Mouse (Mus musculus): ENCODE results near the gene Srgap1. TPM values are rescaled to one million over a fixed set of nuclear protein-coding genes. Genes with fewer than 3 reads are reported as not detected.
A peak's percentile ranks its signal among the peaks of the same experiment; 100 is the strongest.

Gene Srgap1
- polyA plus RNA-seq, 1 experiment from 2014 or later = 1.3 TPM

GRCm38 (mm10) chr10:122044926-122045325 is 2.2 kb downstream of the Srgap1 start:
- ATAC-seq (ENCODE audit: insufficient read depth) = no peak
- Histone ChIP-seq H3K4me3 (replicated peaks) (no peak overlapping the region), H3K4me1 (replicated peaks) (no peaks in the 10 kb centered on the region; the same call in 1 of the 2 replicates), H3K4me2 (no peak overlapping the region), H3K27me3 (peaks cover 37% of the 10 kb centered on the region), H3K9me3 (replicated peaks) (no peaks in the 10 kb centered on the region), H3K9ac (no peak overlapping the region), H3K27ac (replicated peaks) (no peak overlapping the region), H3K36me3 (replicated peaks) (no peaks in the 10 kb centered on the region)
- whole genome bisulfite sequencing (ENCODE audit: insufficient replicate concordance) = 51% methylated on average over 4 of the region's 4 CpGs

GRCm38 (mm10) chr10:122040372-122040771 is 6.7 kb downstream of the Srgap1 start:
- Histone ChIP-seq H3K27me3 (peaks cover 5% of the 10 kb centered on the region; the same call in 1 of the 2 replicates), H3K4me2 (no peak overlapping the region), H3K27ac (replicated peaks) (no peak overlapping the region), H3K4me3 (replicated peaks) (no peak overlapping the region), H3K4me1 (replicated peaks) (no peaks in the 10 kb centered on the region), H3K36me3 (replicated peaks) (no peaks in the 10 kb centered on the region), H3K9me3 (replicated peaks) (no peaks in the 10 kb centered on the region), H3K9ac (no peak overlapping the region)
- ATAC-seq (ENCODE audit: insufficient read depth) = no peak
- WGBS (ENCODE audit: insufficient replicate concordance) = 37% methylated on average over 4 of the region's 4 CpGs

- WGBS (ENCODE audit: insufficient replicate concordance) = 50% methylated on average over 4 of the region's 4 CpGs
- H3K27me3 ChIP-seq = no peaks in the 10 kb centered on the region
- H3K27ac ChIP-seq (replicated peaks) = no peak overlapping the region
- no peaks in the 10 kb centered on the region for H3K9me3 ChIP-seq (replicated peaks)
- no peaks in the 10 kb centered on the region for H3K4me1 ChIP-seq (replicated peaks)
- no peaks in the 10 kb centered on the region for H3K36me3 ChIP-seq (replicated peaks)
- no peak overlapping the region for H3K9ac ChIP-seq
- no peak for ATAC-seq (ENCODE audit: insufficient read depth)
- no peak overlapping the region for H3K4me2 ChIP-seq
- no peak overlapping the region for H3K4me3 ChIP-seq (replicated peaks)
These were observed 7.5 kb downstream of the Srgap1 start for GRCm38 (mm10) chr10:122039566-122039965.

GRCm38 (mm10) chr10:122038554-122038953 is 8.6 kb downstream of the Srgap1 start:
- H3K4me2 ChIP-seq = peak overlapping the region; percentile 32; the same call in 1 of the 2 replicates
- peak; percentile 51; the same call in 1 of the 2 replicates for ATAC-seq (ENCODE audit: insufficient read depth)
- 39% methylated on average over 3 of the region's 3 CpGs for WGBS (ENCODE audit: insufficient replicate concordance)
- no peaks in the 10 kb centered on the region for H3K4me1 ChIP-seq (replicated peaks)
- no peaks in the 10 kb centered on the region for H3K27me3 ChIP-seq
- H3K27ac ChIP-seq (replicated peaks) = no peak overlapping the region
- no peak overlapping the region for H3K4me3 ChIP-seq (replicated peaks)
- no peaks in the 10 kb centered on the region for H3K9me3 ChIP-seq (replicated peaks)
- H3K36me3 ChIP-seq (replicated peaks) = no peaks in the 10 kb centered on the region
- H3K9ac ChIP-seq = no peak overlapping the region

- ATAC-seq (ENCODE audit: insufficient read depth) = no peak
- peaks cover 6% of the 10 kb centered on the region; the same call in 1 of the 2 replicates for H3K4me1 ChIP-seq (replicated peaks)
These were observed 13.8 kb downstream of the Srgap1 start for GRCm38 (mm10) chr10:122033271-122033670.

GRCm38 (mm10) chr10:122030420-122030819 is 16.7 kb downstream of the Srgap1 start:
- Histone ChIP-seq H3K27me3 (no peaks in the 10 kb centered on the region), H3K9ac (no peak overlapping the region), H3K27ac (replicated peaks) (no peak overlapping the region), H3K4me1 (replicated peaks) (peaks cover 6% of the 10 kb centered on the region; the same call in 1 of the 2 replicates), H3K4me2 (no peak overlapping the region), H3K9me3 (replicated peaks) (no peaks in the 10 kb centered on the region), H3K36me3 (replicated peaks) (no peaks in the 10 kb centered on the region), H3K4me3 (replicated peaks) (no peak overlapping the region)
- no peak for ATAC-seq (ENCODE audit: insufficient read depth)
- 52% methylated on average over 5 of the region's 5 CpGs for WGBS (ENCODE audit: insufficient replicate concordance)

More at GRCm38 (mm10) chr10:122033271-122033670, 13.8 kb downstream of the Srgap1 start:
- Histone ChIP-seq H3K27ac (replicated peaks) (no peak overlapping the region), H3K4me3 (replicated peaks) (no peak overlapping the region), H3K36me3 (replicated peaks) (no peaks in the 10 kb centered on the region), H3K9ac (no peak overlapping the region), H3K27me3 (no peaks in the 10 kb centered on the region), H3K9me3 (replicated peaks) (no peaks in the 10 kb centered on the region), H3K4me2 (no peak overlapping the region)
- 60% methylated on average over 5 of the region's 5 CpGs for WGBS (ENCODE audit: insufficient replicate concordance)

GRCm38 (mm10) chr10:122029738-122030137 is 17.4 kb downstream of the Srgap1 start:
- WGBS (ENCODE audit: insufficient replicate concordance) = 50% methylated on average over 7 of the region's 7 CpGs
- Histone ChIP-seq H3K9me3 (replicated peaks) (no peaks in the 10 kb centered on the region), H3K4me2 (no peak overlapping the region), H3K4me1 (replicated peaks) (peaks cover 6% of the 10 kb centered on the region; the same call in 1 of the 2 replicates), H3K27me3 (no peaks in the 10 kb centered on the region), H3K4me3 (replicated peaks) (no peak overlapping the region), H3K9ac (no peak overlapping the region), H3K27ac (replicated peaks) (no peak overlapping the region), H3K36me3 (replicated peaks) (no peaks in the 10 kb centered on the region)
- ATAC-seq (ENCODE audit: insufficient read depth) = no peak

- Histone ChIP-seq H3K4me1 (replicated peaks) (peaks cover 6% of the 10 kb centered on the region; the same call in 1 of the 2 replicates), H3K4me2 (no peak overlapping the region), H3K4me3 (replicated peaks) (no peak overlapping the region), H3K36me3 (replicated peaks) (no peaks in the 10 kb centered on the region), H3K9ac (no peak overlapping the region), H3K27me3 (no peaks in the 10 kb centered on the region), H3K27ac (replicated peaks) (no peak overlapping the region), H3K9me3 (replicated peaks) (no peaks in the 10 kb centered on the region)
- 75% methylated on average over 6 of the region's 6 CpGs for WGBS (ENCODE audit: insufficient replicate concordance)
- ATAC-seq (ENCODE audit: insufficient read depth) = no peak
These were observed 21.9 kb downstream of the Srgap1 start for GRCm38 (mm10) chr10:122025198-122025597.

GRCm38 (mm10) chr10:122020906-122021305 is 26.2 kb downstream of the Srgap1 start:
- H3K4me3 ChIP-seq (replicated peaks) = no peak overlapping the region
- H3K9ac ChIP-seq = no peak overlapping the region
- H3K4me2 ChIP-seq = no peak overlapping the region
- H3K27me3 ChIP-seq = no peaks in the 10 kb centered on the region
- H3K27ac ChIP-seq (replicated peaks) = no peak overlapping the region
- H3K9me3 ChIP-seq (replicated peaks) = no peaks in the 10 kb centered on the region
- H3K4me1 ChIP-seq (replicated peaks) = peaks cover 6% of the 10 kb centered on the region
- H3K36me3 ChIP-seq (replicated peaks) = no peaks in the 10 kb centered on the region
- 69% methylated on average over 5 of the region's 5 CpGs for WGBS (ENCODE audit: insufficient replicate concordance)
- ATAC-seq (ENCODE audit: insufficient read depth) = no peak

- peaks cover 6% of the 10 kb centered on the region for H3K4me1 ChIP-seq (replicated peaks)
- ATAC-seq (ENCODE audit: insufficient read depth) = no peak
- H3K27ac ChIP-seq (replicated peaks) = no peak overlapping the region
- WGBS (ENCODE audit: insufficient replicate concordance) = 40% methylated on average over 5 of the region's 5 CpGs
- no peaks in the 10 kb centered on the region for H3K9me3 ChIP-seq (replicated peaks)
- no peaks in the 10 kb centered on the region for H3K27me3 ChIP-seq
- H3K4me2 ChIP-seq = no peak overlapping the region
- H3K9ac ChIP-seq = no peak overlapping the region
- H3K36me3 ChIP-seq (replicated peaks) = no peaks in the 10 kb centered on the region
- no peak overlapping the region for H3K4me3 ChIP-seq (replicated peaks)
These were observed 26.9 kb downstream of the Srgap1 start for GRCm38 (mm10) chr10:122020255-122020654.

- Histone ChIP-seq H3K4me3 (replicated peaks) (no peak overlapping the region), H3K4me2 (peak overlapping the region; percentile 33), H3K4me1 (replicated peaks) (peaks cover 6% of the 10 kb centered on the region), H3K36me3 (replicated peaks) (no peaks in the 10 kb centered on the region), H3K27me3 (no peaks in the 10 kb centered on the region), H3K27ac (replicated peaks) (peak overlapping the region; percentile 24; the same call in 1 of the 2 replicates), H3K9me3 (replicated peaks) (no peaks in the 10 kb centered on the region), H3K9ac (no peak overlapping the region)
- no peak; the same call in 1 of the 2 replicates for ATAC-seq (ENCODE audit: insufficient read depth)
- WGBS (ENCODE audit: insufficient replicate concordance) = 64% methylated on average over 10 of the region's 10 CpGs
These were observed 28.5 kb downstream of the Srgap1 start for GRCm38 (mm10) chr10:122018594-122019048.

- H3K4me1 ChIP-seq (replicated peaks) = peaks cover 6% of the 10 kb centered on the region
- H3K36me3 ChIP-seq (replicated peaks) = no peaks in the 10 kb centered on the region
- H3K9ac ChIP-seq = no peak overlapping the region
- peak; percentile 79 for ATAC-seq (ENCODE audit: insufficient read depth)
- peak overlapping the region; percentile 33 for H3K4me2 ChIP-seq
- H3K9me3 ChIP-seq (replicated peaks) = no peaks in the 10 kb centered on the region
- 68% methylated on average over 8 of the region's 8 CpGs for WGBS (ENCODE audit: insufficient replicate concordance)
- H3K27ac ChIP-seq (replicated peaks) = no peak overlapping the region
- H3K4me3 ChIP-seq (replicated peaks) = no peak overlapping the region
- H3K27me3 ChIP-seq = no peaks in the 10 kb centered on the region
These were observed 29.4 kb downstream of the Srgap1 start for GRCm38 (mm10) chr10:122017743-122018142.

All from liver, embryonic 15.5 days (tissue).